Mouse (Mus musculus): Measurements from ENCODE around the gene Bcl2l12. TPM values are rescaled to one million over a fixed set of nuclear protein-coding genes. Genes with fewer than 3 reads are reported as not detected.

Bcl2l12 gene
- total RNA-seq, 2 experiments from 2014 or later: 3.8 to 5.1 TPM

GRCm38 (mm10) chr7:45020225-45020624 is 21.7 kb upstream of the Bcl2l12 start:
- intact Hi-C loops (cut with DNase I): no loop called here
- no peak for DNase-seq (ENCODE audit: extremely low spot score in 1 of 2, low spot score in 2 of 2)

DNA sequence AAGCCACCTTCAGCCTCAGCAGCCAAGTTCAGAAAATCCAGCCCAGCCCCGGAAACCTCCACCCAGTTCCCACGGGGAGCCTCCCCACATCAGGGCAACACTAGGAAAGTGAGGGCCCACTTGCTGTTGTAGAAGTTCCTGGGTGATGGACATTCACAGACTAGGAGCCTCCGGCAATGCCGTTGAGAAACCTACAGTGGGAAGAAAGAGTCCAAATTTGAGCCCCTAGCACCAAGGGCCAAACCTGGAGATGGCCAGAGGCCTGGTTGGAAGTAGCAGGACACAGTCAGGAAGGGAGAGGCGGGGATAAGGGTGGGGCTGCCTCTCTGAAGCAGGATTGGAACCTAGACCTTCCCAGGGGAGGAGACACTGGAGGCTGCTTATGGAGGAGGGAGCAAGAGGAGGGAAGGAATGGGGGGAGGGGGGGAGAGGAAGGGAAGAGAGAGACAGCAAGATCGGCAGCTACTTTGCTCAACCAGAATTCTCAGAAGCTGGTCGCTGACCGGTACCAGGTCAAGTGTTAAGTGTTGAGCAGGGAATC is 20.6 kb upstream of the Bcl2l12 start:
- peak in 1 of 2 experiments; percentile 84 for DNase-seq (ENCODE audit: extremely low spot score in 1 of 2, low spot score in 2 of 2)
- intact Hi-C loops (cut with DNase I): loop anchor here (5.0 kb wide), 1 partner anchor 33 kb away; the partner anchor contains the start of gene Prr12

DNA sequence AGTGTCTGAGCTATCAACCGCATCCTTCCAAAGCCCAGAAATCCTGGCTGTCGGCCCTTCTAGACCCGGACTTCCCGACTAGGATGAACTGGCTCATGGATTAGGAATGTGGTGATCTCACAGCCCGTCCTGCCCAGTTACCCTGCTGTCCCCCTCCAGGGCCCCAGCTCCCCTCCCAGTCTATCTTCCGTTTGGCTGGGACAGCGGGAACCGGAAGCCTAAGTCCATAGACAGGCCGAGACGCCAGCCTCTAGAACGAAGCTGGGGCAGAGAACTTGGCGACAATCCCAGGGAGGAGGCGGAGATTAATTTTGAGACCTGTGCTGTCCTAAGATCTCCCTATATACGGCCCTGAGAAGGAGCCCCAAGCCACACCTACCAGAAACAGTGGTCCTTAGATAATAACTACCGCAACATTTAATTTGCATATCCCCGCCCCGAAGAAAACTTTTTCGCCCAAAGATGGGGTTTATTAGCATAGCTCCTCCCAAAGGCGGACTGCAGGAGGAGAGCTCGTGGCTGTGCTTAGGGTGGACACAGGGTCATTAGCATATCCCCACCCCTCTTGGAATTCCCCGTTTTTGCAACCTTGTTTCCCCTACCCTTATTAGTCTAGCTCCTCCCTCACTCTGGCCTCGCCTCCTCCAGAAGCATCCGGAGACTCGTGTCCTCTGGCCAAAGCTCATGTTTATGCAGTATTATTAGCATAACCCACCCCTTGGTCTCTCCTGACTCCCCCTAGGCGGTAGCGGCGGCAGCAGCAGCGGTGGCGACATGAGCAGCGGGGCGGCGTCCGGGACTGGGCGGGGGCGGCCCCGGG is 18.9 kb upstream of the Bcl2l12 start, which contains the start of gene Rras:
Gene Rras, plus strand, starts transcription at position 720 of the 820 bp plus-strand sequence.
- intact Hi-C loops (cut with DNase I): loop anchor here (5.0 kb wide), 1 partner anchor 35 kb away; the partner anchor contains the start of gene Prr12
- peak; percentile 88 to 94 for DNase-seq (ENCODE audit: extremely low spot score in 1 of 2, low spot score in 2 of 2)

DNA sequence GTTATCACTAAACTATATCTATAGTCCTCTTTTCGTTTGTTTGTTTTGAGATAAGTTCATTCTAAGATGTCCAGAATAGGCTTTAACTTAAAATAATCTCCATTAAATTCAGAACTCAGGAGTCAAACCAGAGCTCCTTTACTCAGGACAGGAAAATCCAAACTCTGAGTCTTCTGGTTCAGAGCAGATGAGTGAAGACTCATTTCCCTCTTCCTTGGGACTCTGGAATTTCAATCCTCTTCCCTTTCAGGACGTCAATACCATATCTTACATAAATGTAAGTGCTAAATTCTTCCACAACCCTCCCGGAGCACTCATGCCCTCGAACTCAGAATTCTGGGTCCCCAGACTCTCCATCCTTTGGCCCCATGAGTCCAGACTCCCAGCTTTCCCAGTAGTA is 18.2 kb upstream of the Bcl2l12 start:
- no peak for DNase-seq (ENCODE audit: extremely low spot score in 1 of 2, low spot score in 2 of 2)
- intact Hi-C loops (cut with DNase I): loop anchor here (5.0 kb wide), 1 partner anchor 36 kb away; the partner anchor contains the start of gene Prr12

- peak; percentile 100 for DNase-seq (ENCODE audit: extremely low spot score in 1 of 2, low spot score in 2 of 2)
- intact Hi-C loops (cut with DNase I): loop anchor here (5.0 kb wide), 1 partner anchor 36 kb away; the partner anchor contains the start of gene Prr12
These were observed 17.6 kb upstream of the Bcl2l12 start, which contains the start of gene Scaf1 for GRCm38 (mm10) chr7:45015957-45016612. Scaf1 (minus strand) TSS chr7:45016363.

GRCm38 (mm10) chr7:45015344-45015956 is 16.9 kb upstream of the Bcl2l12 start:
- intact Hi-C loops (cut with DNase I): loop anchor here (5.0 kb wide), 1 partner anchor 37 kb away; the partner anchor contains the start of gene Prr12
- no peak for DNase-seq (ENCODE audit: extremely low spot score in 1 of 2, low spot score in 2 of 2)

GRCm38 (mm10) chr7:45014096-45014451 is 15.6 kb upstream of the Bcl2l12 start:
- intact Hi-C loops (cut with DNase I): no loop called here
- DNase-seq (ENCODE audit: extremely low spot score in 1 of 2, low spot score in 2 of 2): no peak

- intact Hi-C loops (cut with DNase I): no loop called here
- no peak for DNase-seq (ENCODE audit: extremely low spot score in 1 of 2, low spot score in 2 of 2)
These were observed 15.0 kb upstream of the Bcl2l12 start for GRCm38 (mm10) chr7:45013366-45014095.

DNA sequence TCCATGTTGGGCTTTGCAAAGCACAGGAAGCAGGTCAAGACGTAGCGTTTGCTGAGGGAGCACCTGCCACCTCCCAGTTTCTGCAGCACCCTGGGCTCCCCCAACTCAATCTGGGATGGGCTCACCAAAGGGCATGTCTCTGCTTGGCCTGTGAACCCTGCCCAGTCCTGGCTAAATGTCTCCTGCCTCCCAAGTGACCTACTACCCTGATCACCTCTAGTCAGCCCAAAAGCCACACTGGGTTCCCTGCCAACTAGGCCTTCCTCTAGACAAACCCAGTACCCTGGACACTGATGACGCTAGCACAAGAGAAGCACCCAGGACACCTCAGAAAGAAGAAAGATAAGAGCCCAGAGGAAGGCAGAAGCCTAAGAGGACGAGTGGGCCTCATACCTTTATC is 14.3 kb upstream of the Bcl2l12 start:
- no peak for DNase-seq (ENCODE audit: extremely low spot score in 1 of 2, low spot score in 2 of 2)
- intact Hi-C loops (cut with DNase I): no loop called here

DNA sequence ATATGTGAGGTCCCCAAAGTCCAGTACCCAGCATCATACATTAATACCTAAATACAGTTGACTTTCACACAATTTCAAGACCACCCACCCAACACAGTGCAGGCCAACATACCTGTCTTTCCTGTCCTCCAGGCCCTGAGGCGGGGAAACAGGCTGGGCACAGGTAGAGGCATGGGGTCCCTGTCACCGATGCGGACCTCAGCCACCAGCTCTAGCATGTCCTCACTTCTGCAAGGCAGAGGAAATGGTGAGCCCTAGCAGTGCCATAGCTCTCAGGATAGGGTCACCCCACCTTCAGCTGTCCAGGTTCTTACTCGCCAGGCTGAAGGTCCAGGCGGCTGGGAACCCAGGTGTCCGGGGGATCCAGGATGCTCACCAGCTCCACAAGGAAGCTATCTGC is 13.5 kb upstream of the Bcl2l12 start:
- intact Hi-C loops (cut with DNase I): no loop called here
- no peak for DNase-seq (ENCODE audit: extremely low spot score in 1 of 2, low spot score in 2 of 2)

GRCm38 (mm10) chr7:45008411-45008810 is 9.9 kb upstream of the Bcl2l12 start:
- DNase-seq (ENCODE audit: extremely low spot score in 1 of 2, low spot score in 2 of 2): no peak
- intact Hi-C loops (cut with DNase I): no loop called here

DNA sequence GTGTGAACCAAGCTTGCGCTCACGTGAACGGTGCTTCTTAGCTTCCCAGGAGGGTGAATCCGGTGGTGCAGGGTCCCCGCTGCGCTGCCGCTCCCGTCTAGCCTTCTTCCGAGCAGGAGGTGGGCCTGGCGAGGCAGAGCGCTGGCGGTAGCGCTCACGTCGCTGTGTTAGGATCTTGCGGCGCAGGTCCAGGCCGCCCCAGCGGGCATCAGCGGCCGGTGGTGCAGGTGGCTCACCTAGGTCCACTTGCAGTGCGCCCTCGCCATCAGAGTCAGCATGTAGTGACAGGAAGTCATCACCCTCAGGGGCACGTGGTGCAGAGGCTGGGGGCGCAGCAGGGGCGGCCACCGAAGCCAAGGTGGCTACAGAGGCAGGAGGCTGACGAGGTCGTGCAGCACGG is 9.3 kb upstream of the Bcl2l12 start:
- intact Hi-C loops (cut with DNase I): no loop called here

DNA sequence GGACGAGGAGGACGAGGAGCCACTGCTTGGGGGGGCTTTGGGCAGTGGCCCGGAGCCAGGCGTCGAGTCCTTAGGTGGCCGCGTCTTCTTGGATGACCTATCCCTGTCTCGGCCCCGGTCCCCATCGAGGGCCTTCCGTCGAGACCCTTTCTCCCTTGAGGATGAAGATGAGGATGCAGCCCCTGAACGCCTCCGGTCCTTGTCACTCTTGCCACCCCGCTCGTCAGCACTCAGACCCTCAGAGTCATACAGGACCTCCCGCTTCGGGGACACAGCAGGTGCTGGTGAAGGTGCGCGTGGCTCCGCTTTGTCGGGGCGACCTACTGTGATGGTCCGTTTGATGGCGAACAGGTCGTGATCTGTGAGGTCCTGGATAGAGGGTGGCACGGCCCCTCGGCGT is 8.6 kb upstream of the Bcl2l12 start:
- DNase-seq (ENCODE audit: extremely low spot score in 1 of 2, low spot score in 2 of 2): peak in 1 of 2 experiments; percentile 31
- intact Hi-C loops (cut with DNase I): no loop called here

More for the DNA sequence above, 9.3 kb upstream of the Bcl2l12 start:
- DNase-seq (ENCODE audit: extremely low spot score in 1 of 2, low spot score in 2 of 2): no peak

DNA sequence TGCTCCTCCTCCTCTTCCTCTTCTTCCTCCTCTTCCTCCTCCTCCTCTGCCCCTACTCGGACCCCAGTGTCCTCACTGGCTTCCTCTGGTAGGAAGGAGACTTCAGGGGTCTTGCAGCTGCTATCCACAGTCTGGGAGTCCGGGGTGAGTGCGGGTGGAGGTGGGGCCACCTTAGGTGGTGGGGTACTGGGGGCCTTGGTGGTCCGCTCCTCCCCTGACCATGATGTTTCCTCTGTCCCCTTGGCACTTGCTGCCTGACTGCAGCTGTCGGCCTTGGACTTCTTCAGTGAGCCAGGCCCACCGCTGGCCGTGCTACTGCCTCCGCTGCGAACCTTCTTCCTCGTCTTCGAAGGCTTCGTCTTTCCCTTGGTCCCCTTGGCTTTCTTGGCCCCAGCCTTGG is 8.0 kb upstream of the Bcl2l12 start:
- intact Hi-C loops (cut with DNase I): no loop called here
- peak in 1 of 2 experiments; percentile 27 for DNase-seq (ENCODE audit: extremely low spot score in 1 of 2, low spot score in 2 of 2)

GRCm38 (mm10) chr7:45005321-45005992 is 6.9 kb upstream of the Bcl2l12 start:
- DNase-seq (ENCODE audit: extremely low spot score in 1 of 2, low spot score in 2 of 2): no peak
- intact Hi-C loops (cut with DNase I): no loop called here

- intact Hi-C loops (cut with DNase I): no loop called here
- DNase-seq (ENCODE audit: extremely low spot score in 1 of 2, low spot score in 2 of 2): no peak
These were observed 6.0 kb upstream of the Bcl2l12 start for GRCm38 (mm10) chr7:45004546-45004945.

- DNase-seq (ENCODE audit: extremely low spot score in 1 of 2, low spot score in 2 of 2): no peak
- intact Hi-C loops (cut with DNase I): no loop called here
These were observed 3.9 kb upstream of the Bcl2l12 start for GRCm38 (mm10) chr7:45002440-45002839.

DNA sequence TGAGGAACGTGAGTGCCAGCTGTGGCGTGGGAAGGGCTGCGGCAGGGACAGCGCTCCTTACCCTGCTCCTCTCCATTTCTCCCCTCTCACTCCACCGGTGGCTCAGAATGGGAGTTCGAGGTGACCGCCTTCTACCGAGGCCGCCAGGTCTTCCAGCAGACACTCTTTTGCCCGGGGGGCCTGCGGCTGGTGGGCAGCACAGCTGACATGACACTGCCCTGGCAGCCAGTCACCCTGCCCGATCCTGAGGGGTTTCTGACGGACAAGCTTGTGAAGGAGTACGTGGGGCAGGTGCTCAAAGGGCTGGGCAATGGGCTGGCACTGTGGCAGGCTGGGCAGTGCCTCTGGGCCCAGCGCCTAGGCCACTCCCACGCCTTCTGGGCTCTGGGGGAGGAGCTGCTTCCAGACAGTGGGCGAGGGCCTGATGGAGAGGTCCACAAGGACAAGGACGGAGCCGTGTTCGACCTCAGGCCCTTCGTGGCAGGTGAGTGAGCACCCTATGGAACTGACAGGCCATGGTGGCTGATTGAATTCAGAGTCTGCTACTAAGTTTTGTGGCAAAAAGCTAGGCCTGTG is 2.1 kb upstream of the Bcl2l12 start:
- DNase-seq (ENCODE audit: extremely low spot score in 1 of 2, low spot score in 2 of 2): peak in 1 of 2 experiments; percentile 45
- intact Hi-C loops (cut with DNase I): no loop called here
